In genomic region chr7:98524869-98525699, GRCm38 (mm10) we compare ENCODE assay signal across 14 mouse cellular contexts. TPM values are rescaled to one million over a fixed set of nuclear protein-coding genes. Genes with fewer than 3 reads are reported as not detected.
A peak's percentile ranks its signal among the peaks of the same experiment; 100 is the strongest.
DNase-seq lines count a peak whose midpoint lies in the region; ATAC-seq lines count a peak whose summit lies in the region.
"Had no signal": no experiment of that assay in that cellular context is flagged by ENCODE, and none has a peak within 500 bp of the region (broad histone marks: within the 10 kb centered on the region; RNA-seq: fewer than 3 reads in every experiment).

No protein-coding gene starts in this region.

- H3K9me3 ChIP-seq in heart, embryonic 13.5 days = no peaks in the 10 kb centered on the region
- no peaks in the 10 kb centered on the region for H3K9me3 ChIP-seq in neural tube, embryonic 13.5 days
- H3K9me3 ChIP-seq in forebrain, embryonic 12.5 days = no peaks in the 10 kb centered on the region
- H3K9me3 ChIP-seq: forebrain, embryonic 10.5 days had no signal

- no peaks in the 10 kb centered on the region for H3K36me3 ChIP-seq in heart, embryonic 13.5 days
- no peaks in the 10 kb centered on the region for H3K36me3 ChIP-seq in neural tube, embryonic 13.5 days
- no peaks in the 10 kb centered on the region for H3K36me3 ChIP-seq in forebrain, embryonic 12.5 days (replicated peaks)
- H3K36me3 ChIP-seq: forebrain, embryonic 10.5 days had no signal

- DNase-seq in heart, postnatal 36 days = no peak
- DNase-seq in neural tube, embryonic 10.5 days (ENCODE audit: extremely low spot score, low spot score) = no peak
- peak; percentile 44 for DNase-seq in kidney, postnatal 14 days
- DNase-seq in cerebellum, postnatal 10 days = no peak
- no peak for DNase-seq in ovary, postnatal 10 days (ENCODE audit: low spot score)
- DNase-seq: adrenal gland, adult 8-10 months; gastrocnemius, postnatal 25 days had no signal

- no peaks in the 10 kb centered on the region; the same call in 1 of the 2 replicates for H3K27me3 ChIP-seq in heart, embryonic 13.5 days (replicated peaks)
- no peaks in the 10 kb centered on the region for H3K27me3 ChIP-seq in neural tube, embryonic 13.5 days
- no peaks in the 10 kb centered on the region for H3K27me3 ChIP-seq in forebrain, embryonic 12.5 days

- 61% methylated on average over 6 of the region's 6 CpGs for WGBS in heart, embryonic 13.5 days
- WGBS in neural tube, embryonic 13.5 days = 80% methylated on average over 6 of the region's 6 CpGs
- WGBS in forebrain, embryonic 12.5 days = 89% methylated on average over 6 of the region's 6 CpGs

- H3K4me1 ChIP-seq in heart, embryonic 13.5 days = peaks cover 52% of the 10 kb centered on the region
- peaks cover 30% of the 10 kb centered on the region for H3K4me1 ChIP-seq in neural tube, embryonic 13.5 days (replicated peaks)
- H3K4me1 ChIP-seq in forebrain, embryonic 12.5 days = peaks cover 19% of the 10 kb centered on the region

- peak overlapping the region; percentile 55; the same call in 1 of the 2 replicates for H3K27ac ChIP-seq in heart, embryonic 13.5 days (replicated peaks)
- H3K27ac ChIP-seq in neural tube, embryonic 13.5 days (replicated peaks) = peak overlapping the region; percentile 63; the same call in 1 of the 2 replicates
- no peak overlapping the region for H3K27ac ChIP-seq in forebrain, embryonic 12.5 days
- H3K27ac ChIP-seq: macrophage had no signal

- no peak overlapping the region for H3K4me3 ChIP-seq in heart, embryonic 13.5 days
- H3K4me3 ChIP-seq in neural tube, embryonic 13.5 days = no peak overlapping the region
- H3K4me3 ChIP-seq in forebrain, embryonic 12.5 days (replicated peaks) = no peak overlapping the region
- H3K4me3 ChIP-seq: forebrain, embryonic 10.5 days had no signal

- H3K4me2 ChIP-seq in heart, embryonic 13.5 days = no peak overlapping the region
- H3K4me2 ChIP-seq in neural tube, embryonic 13.5 days = no peak overlapping the region
- no peak overlapping the region for H3K4me2 ChIP-seq in forebrain, embryonic 12.5 days

- intact Hi-C loops in heart, postnatal 36 days (cut with DNase I) = no loop called here

- ATAC-seq in heart, embryonic 13.5 days (ENCODE audit: extremely low read depth, insufficient number of reproducible peaks, low FRiP score, low TSS enrichment) = no peak
- ATAC-seq in neural tube, embryonic 13.5 days (ENCODE audit: low read depth) = no peak
- no peak for ATAC-seq in forebrain, embryonic 12.5 days (ENCODE audit: low FRiP score)

- H3K9ac ChIP-seq in heart, embryonic 13.5 days = no peak overlapping the region
- H3K9ac ChIP-seq in neural tube, embryonic 13.5 days = no peak overlapping the region
- no peak overlapping the region for H3K9ac ChIP-seq in forebrain, embryonic 12.5 days

RNA-seq across cellular contexts. Expression of gene Lrrc32, which starts 36.0 kb away (rescaled TPM):
- 4.9 and 6.0 TPM in 2 replicates for polyA plus RNA-seq in heart, embryonic 13.5 days (2015; fragmentation: Nextera tagmentation; extraction: Ambion mirVana)
- total RNA-seq in heart, postnatal 36 days (2021) = 10 to 100 TPM; 14.6 to 15.8 TPM
- 4.6 and 4.9 TPM in 2 replicates for polyA plus RNA-seq in neural tube, embryonic 13.5 days (2015; fragmentation: Nextera tagmentation; extraction: Ambion mirVana)
- 3.2 and 3.4 TPM in 2 replicates for polyA plus RNA-seq in forebrain, embryonic 12.5 days (2016; fragmentation: Nextera tagmentation; extraction: Ambion mirVana)
- total RNA-seq: common myeloid progenitor, adult 5-6 weeks; monocyte, adult 5-6 weeks had no signal
